Mouse (Mus musculus) 3T3-L1 (cell line): Measurements from ENCODE around the gene Poc5.

Source experiments
- DNase-seq: peaks from one replicate; pipeline ENCODE4 v3.0.0-alpha.2; 2015; ENCODE audit warnings: low read depth, low spot score

The Poc5 gene

DNA sequence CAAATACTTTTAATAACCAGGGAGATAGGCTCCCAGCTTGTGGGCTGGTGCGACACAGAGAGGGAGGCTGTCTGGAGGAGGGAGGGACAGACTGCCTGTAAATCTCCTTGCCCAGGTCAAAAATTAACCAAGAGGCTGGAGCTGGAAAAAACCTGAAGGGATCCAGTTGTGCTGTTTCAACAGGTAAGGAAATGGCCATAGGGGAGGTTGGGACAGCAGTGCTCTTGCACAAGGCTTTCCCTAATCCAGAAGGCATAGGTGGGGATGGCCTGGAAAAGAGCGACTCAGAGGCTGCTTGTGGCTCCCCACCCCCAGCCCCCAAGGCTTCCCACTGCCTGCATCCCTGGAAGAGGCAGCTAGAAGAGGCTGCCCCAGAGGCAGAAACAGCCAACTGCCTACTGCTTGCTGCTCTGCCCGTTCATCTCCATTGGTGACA, 44.3 kb downstream of the Poc5 start:
- no peak for DNase-seq

DNA sequence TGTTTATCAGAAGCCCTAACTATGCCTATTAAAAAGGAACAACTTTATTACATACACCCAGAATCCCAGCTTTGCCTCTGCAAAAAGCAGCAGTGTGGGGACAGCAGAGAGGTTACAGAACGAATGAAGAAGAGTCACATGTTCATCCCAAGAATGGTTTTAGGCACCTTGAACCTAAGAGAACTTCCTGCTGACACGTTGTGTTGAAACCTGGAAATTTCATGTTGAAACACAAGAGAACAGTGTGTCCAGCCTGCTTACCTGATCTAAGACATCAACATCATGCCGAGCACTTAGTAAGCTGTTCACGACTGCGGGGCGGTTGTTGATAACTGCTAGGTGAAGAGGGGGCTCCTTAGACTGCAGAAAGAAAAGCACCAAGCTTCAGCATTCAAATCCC, 44.9 kb downstream of the Poc5 start:
- DNase-seq: no peak

DNA sequence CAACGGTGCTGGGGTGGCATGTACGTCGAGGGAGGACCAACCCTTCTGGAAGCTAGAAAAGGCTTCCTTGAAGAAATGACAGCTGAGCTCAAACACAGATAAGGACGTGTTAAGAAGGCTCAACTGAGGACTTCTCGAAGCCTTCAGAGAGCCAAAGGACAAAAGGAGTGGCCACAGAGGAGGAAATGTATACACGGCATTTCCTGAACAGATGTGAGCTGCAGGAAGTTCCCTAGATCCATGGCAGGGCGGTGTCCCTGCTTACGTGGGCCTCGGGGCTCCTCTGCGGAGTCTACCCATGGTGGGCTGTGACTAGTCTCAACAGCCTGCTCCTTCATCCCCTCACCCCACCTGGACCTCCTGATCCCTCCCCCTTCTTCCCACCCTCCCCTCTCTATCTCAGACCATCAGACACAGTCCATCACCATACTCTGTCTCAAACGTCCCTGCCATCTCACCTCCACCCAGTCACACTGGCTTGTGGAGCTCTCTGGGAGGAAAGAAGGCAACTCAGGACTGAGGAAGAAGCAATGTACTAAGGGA, 45.6 kb downstream of the Poc5 start:
- no peak for DNase-seq

DNA sequence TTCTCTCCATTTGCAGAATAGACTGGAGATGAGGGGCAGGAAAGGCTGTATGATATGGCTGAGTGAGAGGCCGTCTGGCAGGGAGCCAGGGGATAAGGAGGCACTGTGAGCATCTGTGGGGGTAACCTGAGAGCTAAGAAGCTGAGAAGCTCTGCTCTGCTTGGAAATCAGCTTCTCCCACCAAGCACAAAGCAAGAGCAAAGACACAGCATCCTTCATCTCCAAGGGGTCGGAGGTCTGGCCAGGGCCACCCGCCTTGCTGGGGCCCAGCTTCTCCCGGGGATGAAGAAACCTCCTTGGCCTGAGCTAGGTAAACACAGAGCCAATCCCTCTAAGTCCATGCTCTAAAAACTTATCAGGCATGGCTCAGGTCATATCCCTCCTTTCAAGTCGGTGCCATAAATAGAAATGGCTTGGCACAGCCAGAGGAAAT, 46.8 kb downstream of the Poc5 start:
- no peak for DNase-seq

DNA sequence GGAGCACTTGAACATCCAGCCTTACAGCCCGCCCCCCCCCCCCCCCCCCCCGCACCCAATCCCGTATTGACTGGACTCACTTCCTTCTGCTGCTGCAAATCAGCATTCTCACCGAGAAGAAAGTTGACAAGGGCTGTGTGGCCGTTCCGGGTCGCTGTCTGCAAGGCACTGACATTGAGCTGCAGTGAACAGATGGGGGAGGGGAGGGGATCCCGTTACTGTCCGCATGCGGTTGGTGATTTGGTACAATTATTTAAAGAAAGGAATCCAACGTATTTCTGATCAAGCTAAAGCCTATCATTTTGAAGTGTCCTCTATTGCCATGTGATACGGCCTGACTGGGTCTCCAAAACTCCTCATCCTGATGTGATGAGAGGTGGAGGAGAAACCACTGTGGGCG, 47.7 kb downstream of the Poc5 start:
- DNase-seq: no peak

DNA sequence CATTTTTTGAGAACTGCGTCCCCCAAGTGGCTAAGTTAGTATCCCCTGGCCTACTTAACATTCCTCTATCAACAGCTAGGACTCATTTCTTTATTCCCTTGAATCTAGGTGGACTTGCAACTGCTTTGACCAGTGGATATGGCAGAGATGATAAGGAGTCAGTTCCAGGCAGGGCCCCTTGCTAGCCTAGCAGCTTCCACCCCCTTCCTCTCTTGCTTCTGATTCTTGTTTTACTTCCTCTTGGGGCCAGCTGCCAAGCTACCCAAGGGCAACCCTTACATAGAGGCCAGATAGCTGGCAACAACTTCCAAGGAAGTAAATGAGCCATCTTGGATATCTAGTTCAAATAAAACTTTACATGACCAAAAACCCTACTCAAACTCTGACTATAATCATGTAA, 48.8 kb downstream of the Poc5 start:
- no peak for DNase-seq

DNA sequence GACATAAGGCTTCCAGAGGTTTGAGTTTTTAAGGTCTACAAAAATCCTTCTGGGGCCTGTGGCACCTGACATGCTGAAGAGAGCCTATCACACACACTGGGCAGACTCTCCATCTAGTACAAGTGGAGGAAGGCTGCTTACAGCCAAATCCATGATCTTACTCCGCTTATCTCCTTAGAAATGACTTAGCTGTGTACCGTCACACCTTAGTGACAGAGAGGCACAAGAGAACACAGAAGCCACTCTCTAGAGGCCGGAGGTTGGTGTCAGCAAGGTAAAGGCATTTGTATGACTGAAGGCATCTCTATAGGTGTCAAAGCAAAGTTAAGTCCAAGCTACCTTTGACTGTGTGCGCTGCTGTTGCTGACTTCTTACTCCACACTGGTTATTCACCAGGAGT, 52.3 kb downstream of the Poc5 start:
- DNase-seq: no peak

DNA sequence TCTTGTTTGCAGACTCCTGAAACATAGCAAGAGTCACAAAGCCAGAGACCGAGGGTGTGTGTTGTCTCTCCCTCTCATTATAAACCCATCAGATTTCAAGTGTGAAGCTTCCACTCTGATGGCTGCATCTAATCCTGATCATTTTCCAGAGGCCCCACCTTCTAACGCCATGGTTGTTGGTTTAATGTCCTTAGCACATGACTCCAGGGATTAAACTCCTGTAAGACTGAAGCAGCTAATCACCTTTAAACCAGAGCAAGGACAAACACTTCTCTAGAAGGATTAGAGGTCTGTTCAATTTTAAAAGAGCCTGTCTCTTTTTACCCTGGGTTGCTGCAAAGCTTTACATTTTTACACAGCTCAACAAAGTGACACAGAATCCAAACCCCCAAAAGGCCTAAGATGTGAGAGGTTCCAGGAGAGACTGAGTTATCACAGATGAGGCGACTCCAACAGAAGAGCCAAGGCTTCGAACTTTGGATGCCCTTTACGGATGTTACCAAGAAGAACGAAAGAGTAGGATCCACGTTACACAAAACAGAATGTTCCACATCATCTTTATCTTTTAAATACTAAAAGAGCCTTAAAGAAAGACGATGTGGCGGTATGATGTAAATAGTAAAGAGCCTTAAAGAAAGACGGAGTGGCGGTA, 62.2 kb downstream of the Poc5 start:
- no peak for DNase-seq

DNA sequence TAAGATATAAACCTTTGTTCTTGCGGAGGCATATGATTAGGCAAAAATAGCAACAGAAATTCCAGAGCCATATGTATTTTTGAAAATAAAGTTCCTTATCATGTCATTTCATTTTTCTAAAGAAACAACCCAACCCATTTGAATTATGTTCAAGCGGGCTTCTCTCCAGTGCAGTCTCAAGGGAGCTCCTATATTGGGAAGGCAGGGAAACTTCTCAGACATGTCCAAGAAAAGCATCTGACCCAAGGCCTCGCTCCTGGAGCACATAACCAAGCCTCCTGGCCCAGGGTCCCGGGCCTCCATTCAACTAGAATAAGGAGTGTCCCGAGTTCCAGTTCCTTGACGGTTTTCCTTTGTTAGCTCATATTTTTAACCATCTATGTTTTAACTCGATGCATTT, 62.8 kb downstream of the Poc5 start:
- no peak for DNase-seq

DNA sequence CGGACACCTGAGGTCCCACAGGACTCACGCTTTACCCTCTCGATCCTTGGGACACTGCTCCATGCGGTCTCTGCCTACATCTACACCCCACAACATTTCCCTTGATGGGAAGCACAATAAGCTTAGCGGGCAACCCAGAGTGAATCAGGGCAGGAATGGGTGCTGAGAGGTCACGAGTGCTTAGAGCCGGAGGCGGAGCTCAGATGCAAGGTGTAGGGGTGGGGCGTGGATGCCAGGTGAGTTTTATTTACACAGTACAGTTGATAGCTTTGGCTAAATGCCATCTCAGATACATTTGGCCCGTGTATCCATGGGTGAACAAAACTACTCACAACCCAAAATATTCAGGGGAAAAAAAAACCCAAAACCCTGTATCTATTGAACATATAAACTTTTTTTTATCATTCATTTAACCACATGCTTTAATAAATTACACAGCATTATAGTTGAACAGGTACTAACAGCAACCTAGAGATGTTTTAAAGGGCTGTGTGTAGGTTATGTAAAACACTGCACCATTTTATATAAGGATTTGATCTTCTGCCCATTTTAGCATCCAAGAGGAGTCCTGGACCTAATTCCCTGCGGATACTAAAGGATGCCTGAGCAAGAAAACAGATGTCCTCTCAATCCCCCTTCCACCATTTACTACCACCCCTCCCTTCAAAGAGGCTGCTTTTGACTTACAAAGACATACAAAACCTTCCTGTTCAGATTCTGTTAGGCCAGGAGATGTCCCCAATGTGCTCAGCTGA, 63.5 kb downstream of the Poc5 start:
- DNase-seq: no peak

DNA sequence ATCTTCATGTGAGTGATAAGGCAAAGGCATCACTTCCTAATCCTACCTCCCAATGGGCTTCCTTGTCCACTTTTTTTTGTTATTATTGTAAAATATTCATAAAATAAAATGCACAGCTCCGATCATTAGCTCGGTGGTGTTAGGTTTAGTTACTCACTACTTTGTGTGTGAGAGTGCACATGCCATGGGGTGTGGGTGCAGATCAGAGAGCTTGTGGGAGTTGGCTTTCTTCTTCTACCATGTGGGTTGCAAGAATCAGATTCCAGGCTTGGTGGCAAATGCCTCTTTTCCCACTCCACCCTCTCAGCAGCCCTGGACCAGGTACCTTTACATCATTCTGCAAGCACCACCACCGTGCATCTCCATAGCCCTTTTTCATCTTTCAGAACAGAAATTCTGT, 64.5 kb downstream of the Poc5 start:
- DNase-seq: no peak

DNA sequence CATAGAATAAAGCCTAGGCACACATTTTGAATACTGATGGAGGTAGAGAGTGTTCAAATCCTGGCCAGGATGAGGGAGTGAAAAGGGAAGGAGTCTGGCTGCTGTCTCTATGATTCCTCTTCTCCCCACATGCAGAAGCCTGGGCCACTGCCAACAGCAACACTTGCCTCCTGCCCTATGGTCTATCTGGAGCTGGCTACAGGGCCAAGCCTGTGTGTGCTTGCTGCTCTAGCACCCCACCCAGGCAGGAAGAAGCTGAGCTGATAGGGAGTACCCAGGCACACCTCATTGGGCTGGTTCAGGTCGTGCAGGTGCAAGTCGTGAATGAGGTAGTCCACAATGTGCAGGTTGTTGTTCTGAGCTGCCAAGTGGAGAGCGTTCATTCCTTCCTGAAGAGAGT, 66.2 kb downstream of the Poc5 start:
- DNase-seq: no peak

DNA sequence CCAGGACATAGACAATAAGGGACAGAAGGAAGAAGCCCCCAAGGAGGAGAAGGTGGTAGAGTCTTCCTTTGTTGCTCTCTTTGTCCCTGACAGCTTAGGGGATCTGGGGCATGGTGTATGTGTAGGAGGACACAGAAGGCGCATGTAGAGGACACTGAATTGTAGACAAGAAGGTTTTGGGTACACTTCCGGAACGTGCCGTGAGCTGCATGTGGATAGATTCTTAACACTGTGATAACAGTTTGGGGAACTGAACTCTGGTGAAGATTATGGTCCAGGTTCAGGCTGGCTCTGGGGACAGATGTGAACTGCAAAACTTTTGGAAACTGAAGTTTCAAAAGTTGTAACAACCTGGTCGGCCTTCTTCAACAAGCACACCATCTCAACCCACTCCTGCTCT, 69.5 kb downstream of the Poc5 start:
- DNase-seq: no peak

DNA sequence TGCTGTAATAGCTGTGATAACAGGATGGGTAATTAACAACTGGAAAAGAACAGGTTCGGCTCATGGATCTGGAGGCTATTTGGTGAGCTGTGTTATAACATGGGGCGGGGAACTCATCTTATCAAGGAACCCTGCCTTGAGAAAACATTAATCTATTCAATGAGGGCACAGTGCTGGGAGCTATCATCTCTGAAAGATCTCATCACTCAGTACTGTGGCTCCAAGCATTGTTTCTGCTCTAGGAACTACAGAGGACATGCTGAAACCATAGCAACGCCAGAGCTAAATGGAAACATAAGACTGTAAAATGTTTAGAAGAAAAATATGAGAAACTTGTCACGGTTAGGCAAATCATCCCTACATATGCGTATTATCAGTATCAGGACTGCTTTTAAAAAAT, 69.9 kb downstream of the Poc5 start:
- DNase-seq: no peak

DNA sequence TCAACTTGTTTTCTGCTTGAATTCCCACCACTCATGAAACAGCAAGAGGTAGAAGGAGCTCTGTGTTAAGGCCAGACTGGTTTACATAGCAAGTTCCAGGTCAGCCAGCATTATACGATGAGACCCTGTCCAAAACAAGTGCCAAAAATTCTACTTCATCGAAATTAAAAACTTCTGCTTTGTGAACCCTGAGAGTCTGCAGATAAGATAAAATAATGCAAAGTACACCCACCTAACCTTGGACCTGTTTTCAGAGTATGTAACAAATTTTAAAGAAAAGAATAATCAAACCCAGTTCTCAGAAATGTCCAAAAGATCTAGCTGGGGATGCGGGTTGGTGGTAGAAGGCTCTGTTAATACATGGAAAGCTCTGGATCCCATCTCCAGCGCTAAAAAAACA, 70.5 kb downstream of the Poc5 start:
- no peak for DNase-seq

DNA sequence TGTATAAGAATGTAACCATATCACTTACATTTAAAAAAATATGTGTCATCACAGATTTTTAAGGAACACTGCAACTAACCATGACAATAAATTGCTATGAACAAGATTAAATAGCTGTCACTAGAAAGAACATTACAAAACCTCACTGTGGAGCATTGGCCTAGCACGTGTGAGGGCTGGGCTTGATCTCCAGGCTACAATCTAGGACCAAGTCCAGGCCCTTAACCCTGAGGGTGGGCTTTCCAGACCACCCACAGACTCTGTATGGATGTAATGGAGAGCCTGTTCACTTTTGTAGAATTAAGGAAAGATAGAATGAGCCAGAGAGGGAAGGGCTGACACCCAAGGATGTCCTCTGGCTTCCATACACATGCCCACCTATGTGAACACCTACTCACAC, 74.5 kb downstream of the Poc5 start:
- no peak for DNase-seq

DNA sequence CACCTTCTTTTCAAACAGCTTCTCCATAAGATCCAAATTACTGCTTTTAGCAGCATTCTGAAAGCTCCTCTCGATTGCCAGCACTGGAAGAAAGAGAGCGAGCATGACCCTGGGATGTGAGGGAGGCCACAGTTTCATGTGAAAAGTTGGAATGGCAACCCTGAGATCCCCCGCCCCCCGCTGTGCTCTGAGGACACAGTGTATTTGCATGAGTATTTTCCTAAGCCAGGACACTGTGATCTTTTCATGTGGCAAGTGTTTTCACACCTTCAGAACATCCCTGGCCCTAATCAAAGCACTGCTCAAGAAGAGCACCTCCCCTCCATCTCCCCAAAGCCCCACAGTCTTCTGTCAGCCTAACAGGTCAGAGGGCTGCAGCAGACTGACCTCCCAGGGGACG, 77.2 kb downstream of the Poc5 start:
- no peak for DNase-seq
